Mouse (Mus musculus) heart, adult 2 months (tissue): Measurements from ENCODE around the gene Olfr1274-ps.

Experiments
- CTCF ChIP-seq: fragments of 200-600 bp; IDR thresholded peaks from 2 replicates; pipeline ENCODE4 v1.8.1; 2022; ENCODE audit warnings: antibody characterized with exemption, mild to moderate bottlenecking, moderate library complexity
- EP300 ChIP-seq: fragments of 200-500 bp; IDR thresholded peaks from 2 replicates; pipeline ENCODE4 v1.6.1; 2011; ENCODE audit warnings: low read depth, low read length, control low read depth; ENCODE audit not compliant: insufficient read depth
- POLR2A ChIP-seq: fragments of 200-500 bp; IDR thresholded peaks from 2 replicates; pipeline ENCODE4 v1.6.1; 2011; ENCODE audit warnings: mild to moderate bottlenecking, low read depth, low read length, control low read depth; ENCODE audit not compliant: insufficient read depth

- no peak for TF ChIP-seq POLR2A
- TF ChIP-seq CTCF: no peak
- no peak for TF ChIP-seq EP300
Observed at GRCm38 (mm10) chr2:90443811-90444210, 45.3 kb downstream of the Olfr1274-ps start.
